Mouse (Mus musculus) c-Kit-positive CD71-positive TER-119-positive erythroid progenitor cells, embryonic 14.5 days (primary cell): ENCODE data around the gene Mcm5.

Experiments
- DNase-seq: peaks from one replicate; pipeline ENCODE4 v3.0.0-alpha.2; 2013; ENCODE audit warnings: low spot score

The Mcm5 gene

GRCm38 (mm10) chr8:75102956-75103355 is 6.4 kb upstream of the Mcm5 start:
- no peak for DNase-seq

GRCm38 (mm10) chr8:75103376-75103878 is 5.9 kb upstream of the Mcm5 start:
- no peak for DNase-seq

GRCm38 (mm10) chr8:75108527-75109235 is 688 bp upstream of the Mcm5 start:
- DNase-seq = peak; percentile 85

- DNase-seq = no peak
Measured at GRCm38 (mm10) chr8:75110093-75110492, 724 bp downstream of the Mcm5 start.

DNA sequence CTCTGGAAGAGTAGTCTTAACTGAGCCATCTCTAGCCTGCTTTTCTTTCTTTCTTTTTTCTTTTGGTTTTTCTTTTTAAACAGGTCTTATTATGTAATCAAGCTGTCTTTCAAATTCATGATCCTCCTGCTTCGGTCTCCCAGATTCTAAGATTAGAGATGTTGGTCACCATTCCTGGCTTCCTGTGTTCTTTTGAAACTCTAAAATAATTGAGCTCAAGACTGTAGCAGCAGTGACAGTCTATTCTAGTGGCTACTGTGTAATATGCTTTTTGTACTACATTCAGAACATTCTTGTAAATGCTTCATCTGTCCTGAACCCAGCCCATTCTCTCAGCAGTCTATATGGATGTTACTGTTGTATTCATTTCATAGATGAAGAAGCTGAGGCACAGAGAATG is 9.1 kb downstream of the Mcm5 start:
- DNase-seq = no peak

- no peak for DNase-seq
Measured at GRCm38 (mm10) chr8:75119287-75119686, 9.9 kb downstream of the Mcm5 start.

GRCm38 (mm10) chr8:75119747-75120146 is 10.4 kb downstream of the Mcm5 start:
- DNase-seq = no peak

GRCm38 (mm10) chr8:75127406-75127805 is 18.0 kb downstream of the Mcm5 start:
- no peak for DNase-seq

GRCm38 (mm10) chr8:75132485-75132884 is 23.1 kb downstream of the Mcm5 start:
- no peak for DNase-seq

GRCm38 (mm10) chr8:75133399-75133798 is 24.0 kb downstream of the Mcm5 start:
- no peak for DNase-seq

DNA sequence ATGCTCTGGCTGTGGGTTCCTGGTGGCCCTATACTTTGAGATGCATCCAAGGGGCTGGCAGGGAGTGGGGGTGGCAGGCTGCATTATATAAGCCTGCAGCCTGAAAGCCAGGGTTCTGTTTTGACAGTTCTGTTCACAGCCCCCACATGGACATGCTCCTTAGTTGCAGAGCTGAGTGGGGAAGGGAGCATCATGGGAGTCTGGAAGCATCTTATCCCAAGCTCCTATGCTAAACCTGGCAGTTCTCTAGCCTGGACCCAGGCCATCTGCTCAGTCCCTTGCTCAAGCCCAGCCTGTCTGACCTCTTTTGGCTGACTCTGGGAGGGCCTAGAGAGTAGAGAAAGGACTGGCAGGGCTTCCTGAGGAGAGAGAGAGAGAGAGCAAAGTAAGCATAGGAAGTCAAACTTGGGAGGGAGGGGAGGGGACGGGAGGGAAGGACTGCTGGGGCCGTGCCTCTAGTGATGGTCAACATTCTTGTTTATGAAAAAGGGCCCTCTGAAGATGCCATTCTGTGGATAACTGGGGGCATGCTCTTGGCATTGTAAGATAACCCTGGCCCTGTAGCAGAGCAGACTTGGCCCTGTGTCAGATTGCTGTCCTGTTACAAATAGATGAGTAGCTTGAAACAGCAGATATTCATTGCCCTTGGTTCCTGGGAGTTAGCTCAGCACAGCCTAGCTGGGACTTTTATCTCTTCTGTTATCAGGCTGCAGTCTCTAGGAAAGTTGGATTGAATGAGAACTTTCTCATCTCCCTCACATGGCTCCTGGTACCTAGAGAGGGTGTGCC is 25.4 kb downstream of the Mcm5 start:
- no peak for DNase-seq

DNA sequence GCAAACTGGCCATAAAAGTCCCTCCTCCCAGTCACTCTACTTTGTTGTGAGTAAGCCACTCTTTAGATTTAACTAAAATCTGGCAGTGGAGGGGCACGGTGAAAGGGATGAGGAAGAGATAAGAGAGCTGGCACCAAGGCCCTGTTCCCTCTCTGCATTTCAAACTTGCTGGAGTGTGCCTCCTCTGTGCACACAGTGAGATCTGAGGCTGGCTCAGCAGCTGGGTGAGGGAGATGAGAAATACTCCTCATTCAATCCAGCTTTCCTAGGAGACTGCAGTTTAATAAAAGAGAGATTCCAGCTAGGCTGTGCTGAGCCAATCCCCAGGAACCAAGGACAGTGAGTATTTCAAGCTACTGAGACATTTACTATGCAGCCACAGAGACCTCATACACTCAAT is 26.4 kb downstream of the Mcm5 start:
- DNase-seq = no peak

DNA sequence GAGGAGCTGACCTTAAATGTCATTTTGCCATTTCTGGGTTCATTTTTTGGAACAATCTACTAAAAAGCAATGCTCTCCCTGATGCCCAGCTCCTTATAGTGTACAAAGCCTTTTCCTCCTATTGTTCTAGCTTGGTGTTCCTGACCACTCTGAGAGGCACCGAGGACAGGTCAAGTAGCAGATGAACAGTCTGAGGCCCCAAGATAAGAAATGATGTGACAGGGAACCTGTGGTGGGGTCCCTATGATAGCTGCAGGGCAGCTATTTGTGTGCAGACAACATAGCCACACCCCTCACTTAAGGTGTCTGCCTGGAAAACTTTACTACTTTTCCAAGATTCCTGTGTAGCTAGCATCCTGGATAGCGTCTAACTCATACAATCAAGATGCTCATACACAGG is 26.9 kb downstream of the Mcm5 start:
- no peak for DNase-seq

- DNase-seq = no peak
Measured at GRCm38 (mm10) chr8:75137536-75137935, 28.2 kb downstream of the Mcm5 start.

- no peak for DNase-seq
Measured at GRCm38 (mm10) chr8:75150911-75151610, 41.7 kb downstream of the Mcm5 start.

DNA sequence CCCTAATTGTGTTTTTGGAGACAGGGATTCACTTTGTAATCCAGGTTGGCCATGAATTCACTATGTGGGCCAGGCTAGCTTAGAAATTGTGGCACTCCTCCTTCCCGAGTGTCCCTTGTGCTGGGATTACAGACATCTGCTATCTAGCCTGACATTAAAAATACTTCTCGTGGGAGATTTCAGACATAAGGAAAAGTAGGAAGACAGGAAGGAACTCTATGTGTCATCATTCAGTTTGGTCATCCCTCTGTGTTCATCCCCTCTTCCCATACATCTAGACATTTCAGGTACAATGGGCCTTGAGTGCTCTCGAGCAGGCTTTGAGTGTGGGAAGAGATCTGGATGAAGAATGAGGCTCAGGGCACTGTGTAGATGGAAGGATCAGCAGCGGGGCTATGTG is 42.4 kb downstream of the Mcm5 start:
- DNase-seq = no peak

DNA sequence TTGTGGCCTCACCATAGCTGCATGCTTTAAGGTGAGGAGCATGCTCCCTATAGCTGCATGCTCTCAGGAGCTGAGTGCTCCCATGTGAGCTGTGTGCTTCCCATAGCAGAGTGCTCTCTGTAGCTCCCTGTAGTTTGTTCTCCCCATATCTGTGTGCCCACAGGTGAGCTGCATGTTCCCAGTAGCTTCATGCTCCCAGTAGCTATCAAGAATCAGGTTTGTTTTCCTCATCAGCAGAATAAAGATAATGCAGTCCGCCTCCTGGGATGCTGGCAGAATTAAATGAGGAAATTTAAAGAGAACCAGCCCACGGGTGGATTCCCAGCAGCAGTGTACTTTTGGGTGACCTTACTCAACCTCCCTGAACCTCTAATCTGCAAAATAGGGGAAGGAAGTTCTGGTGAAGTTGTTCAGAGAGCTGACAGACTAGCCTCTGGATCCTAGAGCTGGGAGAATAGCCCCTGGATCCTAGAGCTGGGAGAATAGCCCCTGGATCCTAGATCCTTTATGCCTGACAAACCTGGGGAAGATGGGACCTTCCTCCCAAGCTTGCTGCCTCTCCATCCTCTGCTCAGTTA is 43.2 kb downstream of the Mcm5 start:
- no peak for DNase-seq

GRCm38 (mm10) chr8:75154855-75155478 is 45.6 kb downstream of the Mcm5 start:
- DNase-seq = no peak

DNA sequence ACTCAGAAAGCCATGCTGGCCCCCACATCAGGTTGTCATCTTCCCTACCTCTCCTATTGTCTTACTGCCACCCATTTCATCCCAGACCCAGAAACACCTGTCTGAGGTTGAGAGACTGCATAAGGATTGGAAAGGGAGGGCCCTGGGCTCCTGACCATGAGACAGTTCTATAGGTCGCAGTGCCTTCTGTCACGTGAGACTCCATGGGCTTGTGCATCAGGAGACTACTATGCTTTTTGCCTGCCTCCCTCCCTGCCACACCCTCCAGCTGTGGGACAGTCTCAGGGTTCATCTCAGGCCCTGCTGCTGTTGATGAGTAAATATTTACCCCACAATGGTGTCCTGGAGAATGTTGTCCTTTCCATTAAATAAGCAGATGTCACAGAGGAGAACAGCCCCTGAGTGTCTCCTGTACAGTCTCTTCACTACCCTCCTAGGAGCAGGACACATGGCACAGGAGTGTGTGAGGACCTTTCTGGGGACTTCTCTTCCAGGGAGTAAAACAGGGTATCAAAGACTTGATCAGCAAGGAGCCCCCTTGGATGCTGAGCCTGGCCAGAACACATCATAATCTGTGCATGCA is 46.5 kb downstream of the Mcm5 start:
- no peak for DNase-seq

GRCm38 (mm10) chr8:75157471-75158230 is 48.3 kb downstream of the Mcm5 start:
- no peak for DNase-seq

- no peak for DNase-seq
Measured at GRCm38 (mm10) chr8:75169363-75169762, 60.0 kb downstream of the Mcm5 start.
